Mouse (Mus musculus): ENCODE data around the gene Ntng2. TPM values are rescaled to one million over a fixed set of nuclear protein-coding genes. Genes with fewer than 3 reads are reported as not detected.

Ntng2 gene
- polyA plus RNA-seq, 1 experiment from 2014 or later: 14.6 TPM

DNA sequence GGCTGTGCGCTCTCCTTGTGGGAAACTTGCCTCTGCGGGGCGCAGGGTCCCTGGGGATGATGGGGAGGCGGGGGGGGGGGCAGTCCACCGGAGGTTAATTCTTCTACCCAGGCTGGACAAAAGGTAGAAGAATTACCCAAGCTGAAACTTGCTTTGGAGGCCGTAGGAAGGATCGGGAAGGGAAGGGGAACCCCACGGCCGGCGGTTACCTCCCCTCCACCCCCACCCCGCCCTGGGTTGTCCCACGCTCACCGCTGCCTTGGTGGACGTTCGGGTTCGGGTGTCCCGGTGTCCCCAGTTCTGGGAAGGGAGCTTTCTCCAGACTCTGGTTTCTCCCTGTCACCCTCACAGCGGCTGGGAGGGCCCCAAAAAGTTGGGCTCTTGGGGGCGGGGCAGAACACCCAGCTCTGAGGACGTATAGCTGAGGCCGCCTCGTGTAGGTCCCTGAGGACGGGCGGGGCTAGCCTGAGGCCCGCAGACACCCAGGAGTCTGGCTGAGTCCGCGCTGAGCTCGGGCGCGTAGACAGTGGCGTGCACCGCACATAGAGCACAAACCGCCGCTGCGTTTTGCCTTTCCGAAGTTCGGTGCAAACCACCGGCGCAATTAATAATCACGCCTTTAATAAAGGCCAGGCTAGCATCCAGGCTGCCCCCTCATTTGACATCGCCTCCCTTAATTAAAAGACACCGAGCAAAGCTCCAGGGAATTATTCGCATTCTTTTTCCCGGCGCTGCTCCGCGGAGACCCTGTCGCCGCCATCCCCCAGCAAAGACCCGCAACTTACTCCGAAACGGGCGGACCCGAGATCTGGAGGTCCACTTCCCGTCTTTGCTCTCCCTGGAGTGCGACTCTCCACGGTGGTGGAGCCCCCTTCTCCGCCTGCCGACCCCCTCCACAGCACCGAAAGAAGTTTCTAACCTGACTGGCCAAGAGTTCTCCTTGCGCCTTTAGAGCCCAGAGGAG, 1.4 kb downstream of the Ntng2 start:
- Histone ChIP-seq H3K4me2 (peak overlapping the region; percentile 99), H3K4me3 (peak overlapping the region; percentile 59), H3K27ac (peak overlapping the region; percentile 83), H3K4me1 (peaks cover 60% of the 10 kb centered on the region), H3K27me3 (replicated peaks) (peaks cover 20% of the 10 kb centered on the region), H3K9me3 (no peaks in the 10 kb centered on the region), H3K36me3 (replicated peaks) (no peaks in the 10 kb centered on the region), H3K9ac (peak overlapping the region; percentile 60)
- WGBS: under 1% methylated on average over 61 of the region's 61 CpGs
- no peak for ATAC-seq (replicated peaks)

DNA sequence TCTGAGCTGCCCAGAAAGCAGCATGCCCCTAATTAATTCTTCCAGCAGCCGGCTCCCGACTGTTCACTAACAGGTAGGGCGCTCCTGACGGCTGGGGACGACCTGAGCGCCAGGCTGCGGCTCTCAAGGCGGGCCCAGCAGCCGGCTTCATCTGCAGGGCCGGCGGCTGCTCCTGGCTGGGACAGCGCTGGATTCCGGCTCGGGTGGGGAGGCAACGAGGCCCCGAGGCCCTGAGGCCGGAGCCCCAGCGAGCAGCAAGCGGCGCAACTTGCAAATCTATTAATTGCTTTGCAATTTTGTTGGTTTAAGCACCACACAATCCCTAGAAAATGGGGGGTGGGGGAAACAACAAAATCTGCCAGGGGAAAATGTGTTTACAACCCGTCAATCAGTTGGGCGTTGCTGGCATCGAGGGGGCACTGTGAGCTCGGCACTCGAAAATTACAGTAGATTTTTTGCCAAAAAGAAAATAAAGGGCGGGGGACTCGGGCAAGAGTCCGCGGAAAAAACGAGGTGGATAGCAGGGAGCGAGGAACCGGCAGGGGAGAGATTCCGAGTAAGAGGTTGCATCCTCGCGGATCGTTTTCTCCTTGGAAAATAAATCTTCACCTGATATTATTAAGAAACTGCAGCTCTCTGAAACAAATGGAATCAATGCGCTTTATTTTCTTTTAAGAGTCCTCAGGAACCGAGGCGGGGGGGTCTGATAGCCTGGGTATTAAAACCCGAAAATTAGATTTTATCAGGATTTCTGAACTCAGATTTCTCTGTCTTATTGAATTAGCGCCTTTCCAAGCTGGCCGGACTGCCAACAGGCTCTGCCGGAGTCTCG, 2.3 kb downstream of the Ntng2 start:
- Histone ChIP-seq H3K36me3 (replicated peaks) (no peaks in the 10 kb centered on the region), H3K9ac (peak overlapping the region; percentile 60; the same call in 1 of the 2 replicates), H3K4me1 (peaks cover 65% of the 10 kb centered on the region), H3K4me3 (peak overlapping the region; percentile 59), H3K4me2 (peak overlapping the region; percentile 99), H3K27me3 (replicated peaks) (peaks cover 20% of the 10 kb centered on the region), H3K9me3 (no peaks in the 10 kb centered on the region), H3K27ac (peak overlapping the region; percentile 83)
- WGBS: 1% methylated on average over 44 of the region's 44 CpGs
- no peak for ATAC-seq (replicated peaks)

DNA sequence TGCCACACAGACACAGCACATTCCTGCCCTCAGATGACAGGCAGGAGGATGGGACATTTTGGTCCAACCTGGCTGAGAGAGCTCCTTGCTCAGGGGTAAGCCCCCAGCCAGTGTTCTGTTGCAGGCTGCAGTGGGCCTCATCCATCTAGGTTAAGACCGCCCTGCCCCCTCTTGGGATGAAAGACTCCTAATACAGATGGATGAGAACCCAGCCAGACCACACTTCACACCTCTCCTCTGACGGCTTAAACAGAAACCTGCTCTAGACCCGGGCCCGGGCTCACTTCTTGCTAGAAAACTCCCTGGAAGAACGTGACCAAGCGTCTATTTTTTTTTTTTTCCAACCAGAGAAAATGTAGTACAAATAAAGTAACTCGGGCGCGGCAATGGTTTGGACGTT, 3.0 kb downstream of the Ntng2 start:
- Histone ChIP-seq H3K4me1 (peaks cover 70% of the 10 kb centered on the region), H3K4me3 (peak overlapping the region; percentile 59), H3K36me3 (replicated peaks) (no peaks in the 10 kb centered on the region), H3K27ac (peak overlapping the region; percentile 83; the same call in 1 of the 2 replicates), H3K27me3 (replicated peaks) (peaks cover 20% of the 10 kb centered on the region), H3K4me2 (peak overlapping the region; percentile 99), H3K9me3 (no peaks in the 10 kb centered on the region), H3K9ac (0 out of 2 replicates have a peak overlapping the region, but pooled peaks have one; percentile 60)
- 2% methylated on average over 10 of the region's 10 CpGs for WGBS
- no peak for ATAC-seq (replicated peaks)

DNA sequence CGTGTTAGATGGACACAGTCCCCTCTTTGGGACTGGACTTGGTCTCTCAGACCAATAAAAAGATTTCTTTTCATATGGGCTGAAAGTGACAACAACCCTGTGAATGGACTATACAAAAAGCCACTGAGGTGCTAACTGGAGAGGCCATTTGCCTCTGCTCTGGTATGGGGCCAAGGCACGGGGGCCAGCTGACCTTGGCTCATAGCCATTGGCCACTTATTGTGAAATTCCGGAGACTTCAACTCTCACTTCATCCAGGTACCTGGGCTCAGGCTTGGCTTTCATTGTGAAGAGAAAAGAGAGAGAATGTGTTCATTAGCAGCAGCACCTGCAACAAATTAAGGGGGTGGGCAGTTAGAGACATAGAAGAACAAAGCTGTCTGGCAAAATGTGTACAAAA, 4.3 kb downstream of the Ntng2 start:
- H3K4me3 ChIP-seq: no peak overlapping the region
- no peak overlapping the region for H3K27ac ChIP-seq
- no peaks in the 10 kb centered on the region for H3K36me3 ChIP-seq (replicated peaks)
- no peak overlapping the region for H3K9ac ChIP-seq
- no peaks in the 10 kb centered on the region for H3K9me3 ChIP-seq
- H3K4me1 ChIP-seq: peaks cover 69% of the 10 kb centered on the region
- ATAC-seq (replicated peaks): no peak
- H3K27me3 ChIP-seq (replicated peaks): peaks cover 17% of the 10 kb centered on the region
- 65% methylated on average over 3 of the region's 3 CpGs for WGBS
- H3K4me2 ChIP-seq: peak overlapping the region; percentile 99

GRCm38 (mm10) chr2:29247386-29247785, 5.4 kb downstream of the Ntng2 start:
- Histone ChIP-seq H3K9ac (no peak overlapping the region), H3K4me1 (peaks cover 57% of the 10 kb centered on the region), H3K4me2 (peak overlapping the region; percentile 99), H3K9me3 (no peaks in the 10 kb centered on the region), H3K27me3 (replicated peaks) (peaks cover 17% of the 10 kb centered on the region), H3K36me3 (replicated peaks) (no peaks in the 10 kb centered on the region), H3K4me3 (no peak overlapping the region), H3K27ac (no peak overlapping the region)
- no peak for ATAC-seq (replicated peaks)
- 83% methylated on average over 2 of the region's 2 CpGs for WGBS

- no peaks in the 10 kb centered on the region for H3K9me3 ChIP-seq
- peaks cover 52% of the 10 kb centered on the region for H3K4me1 ChIP-seq
- ATAC-seq (replicated peaks): no peak
- peaks cover 17% of the 10 kb centered on the region for H3K27me3 ChIP-seq (replicated peaks)
- H3K36me3 ChIP-seq (replicated peaks): no peaks in the 10 kb centered on the region
- WGBS: 71% methylated on average over 7 of the region's 7 CpGs
- no peak overlapping the region for H3K9ac ChIP-seq
- peak overlapping the region; percentile 99 for H3K4me2 ChIP-seq
- no peak overlapping the region for H3K27ac ChIP-seq
- no peak overlapping the region for H3K4me3 ChIP-seq
Observed at GRCm38 (mm10) chr2:29246891-29247290, 5.9 kb downstream of the Ntng2 start.

GRCm38 (mm10) chr2:29246275-29246674, 6.5 kb downstream of the Ntng2 start:
- ATAC-seq (replicated peaks): no peak
- 24% methylated on average over 3 of the region's 3 CpGs for WGBS
- Histone ChIP-seq H3K36me3 (replicated peaks) (no peaks in the 10 kb centered on the region), H3K9me3 (no peaks in the 10 kb centered on the region), H3K4me2 (peak overlapping the region; percentile 99), H3K9ac (no peak overlapping the region), H3K27me3 (replicated peaks) (peaks cover 17% of the 10 kb centered on the region), H3K4me3 (0 out of 2 replicates have a peak overlapping the region, but pooled peaks have one; percentile 1), H3K4me1 (peaks cover 46% of the 10 kb centered on the region), H3K27ac (no peak overlapping the region)

GRCm38 (mm10) chr2:29245341-29245779, 7.4 kb downstream of the Ntng2 start:
- H3K4me3 ChIP-seq: no peak overlapping the region
- ATAC-seq (replicated peaks): no peak; the same call in 1 of the 2 replicates
- peaks cover 17% of the 10 kb centered on the region for H3K27me3 ChIP-seq (replicated peaks)
- H3K36me3 ChIP-seq (replicated peaks): no peaks in the 10 kb centered on the region
- no peak overlapping the region for H3K9ac ChIP-seq
- H3K9me3 ChIP-seq: no peaks in the 10 kb centered on the region
- H3K4me1 ChIP-seq: peaks cover 37% of the 10 kb centered on the region
- WGBS: 29% methylated on average over 10 of the region's 10 CpGs
- no peak overlapping the region for H3K27ac ChIP-seq
- peak overlapping the region; percentile 99 for H3K4me2 ChIP-seq

GRCm38 (mm10) chr2:29239329-29239728, 13.5 kb downstream of the Ntng2 start:
- H3K27ac ChIP-seq: no peak overlapping the region
- no peaks in the 10 kb centered on the region for H3K4me1 ChIP-seq
- no peaks in the 10 kb centered on the region for H3K36me3 ChIP-seq (replicated peaks)
- no peak overlapping the region for H3K4me2 ChIP-seq
- no peaks in the 10 kb centered on the region for H3K9me3 ChIP-seq
- no peak for ATAC-seq (replicated peaks)
- H3K4me3 ChIP-seq: no peak overlapping the region
- WGBS: 53% methylated on average over 17 of the region's 17 CpGs
- no peaks in the 10 kb centered on the region for H3K27me3 ChIP-seq (replicated peaks)
- no peak overlapping the region for H3K9ac ChIP-seq

GRCm38 (mm10) chr2:29237623-29238022, 15.2 kb downstream of the Ntng2 start:
- Histone ChIP-seq H3K36me3 (replicated peaks) (no peaks in the 10 kb centered on the region), H3K4me3 (no peak overlapping the region), H3K27me3 (replicated peaks) (no peaks in the 10 kb centered on the region), H3K9me3 (no peaks in the 10 kb centered on the region), H3K4me1 (no peaks in the 10 kb centered on the region), H3K4me2 (no peak overlapping the region), H3K27ac (no peak overlapping the region), H3K9ac (no peak overlapping the region)
- 28% methylated on average over 4 of the region's 4 CpGs for WGBS
- ATAC-seq (replicated peaks): no peak

DNA sequence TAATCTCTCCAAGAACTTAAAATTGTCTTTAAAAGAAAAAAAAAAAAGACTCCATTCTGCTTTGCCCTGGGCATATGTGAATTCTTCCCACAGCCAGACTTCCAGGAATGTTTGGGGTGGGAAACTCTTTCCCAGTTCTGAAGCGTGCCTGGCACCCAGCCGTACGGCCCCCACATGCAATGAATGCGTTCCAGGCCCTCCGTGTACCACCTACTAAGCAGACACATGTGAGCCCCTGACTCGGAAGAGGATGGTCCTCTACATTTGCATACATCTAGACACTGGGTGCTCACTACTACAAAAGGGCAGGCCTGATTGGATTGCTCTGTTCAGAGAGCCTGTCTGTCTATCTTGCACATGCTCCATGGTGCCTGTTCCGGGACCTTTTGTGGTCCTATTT, 17.0 kb downstream of the Ntng2 start:
- no peak overlapping the region for H3K4me2 ChIP-seq
- no peak for ATAC-seq (replicated peaks)
- no peak overlapping the region for H3K4me3 ChIP-seq

DNA sequence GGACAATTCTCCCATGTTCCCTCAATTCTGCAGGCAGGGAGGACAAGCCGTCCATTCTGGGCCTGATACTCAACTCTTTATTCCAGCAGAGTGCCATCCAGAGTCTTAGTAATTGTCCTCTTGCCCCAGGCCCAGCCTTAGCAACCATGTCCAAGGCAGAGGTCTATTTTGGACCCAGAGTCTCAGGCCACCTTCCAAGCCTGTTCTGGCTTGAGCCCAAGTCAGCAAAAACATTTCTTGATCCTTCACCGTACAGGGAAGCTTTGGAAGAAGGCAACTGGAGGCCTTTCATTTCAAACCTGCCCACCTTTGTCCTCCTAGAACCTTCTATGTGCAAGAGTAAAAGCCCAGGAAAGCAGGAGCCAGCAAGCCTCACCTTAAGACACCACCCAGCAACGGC, 17.8 kb downstream of the Ntng2 start:
- H3K27ac ChIP-seq: no peak overlapping the region
- H3K4me3 ChIP-seq: no peak overlapping the region
- 73% methylated on average over 3 of the region's 3 CpGs for WGBS
- no peak for ATAC-seq (replicated peaks)
- H3K9ac ChIP-seq: no peak overlapping the region
- no peak overlapping the region for H3K4me2 ChIP-seq
- H3K4me1 ChIP-seq: peaks cover 9% of the 10 kb centered on the region; the same call in 1 of the 2 replicates
- no peaks in the 10 kb centered on the region for H3K9me3 ChIP-seq
- H3K27me3 ChIP-seq (replicated peaks): no peaks in the 10 kb centered on the region
- H3K36me3 ChIP-seq (replicated peaks): no peaks in the 10 kb centered on the region

More for the DNA sequence above, 17.0 kb downstream of the Ntng2 start:
- Histone ChIP-seq H3K27me3 (replicated peaks) (no peaks in the 10 kb centered on the region), H3K9me3 (no peaks in the 10 kb centered on the region), H3K9ac (no peak overlapping the region), H3K4me1 (peaks cover 3% of the 10 kb centered on the region; the same call in 1 of the 2 replicates), H3K27ac (no peak overlapping the region), H3K36me3 (replicated peaks) (no peaks in the 10 kb centered on the region)
- 78% methylated on average over 7 of the region's 7 CpGs for WGBS

Measured in midbrain, embryonic 15.5 days (tissue).